Mouse (Mus musculus) cerebellum, adult 2 months (tissue): ENCODE data around the gene Cadm2.

Source experiments
- CTCF ChIP-seq: fragments of 200-500 bp; IDR thresholded peaks from 2 replicates; pipeline ENCODE4 v1.5.1; 2011; ENCODE audit warnings: low read depth, mild to moderate bottlenecking, control low read depth, low read length, moderate library complexity, borderline replicate concordance; ENCODE audit not compliant: insufficient read depth
- POLR2A ChIP-seq: fragments of 200-500 bp; IDR thresholded peaks from 2 replicates; pipeline ENCODE4 v1.6.1; 2011; ENCODE audit warnings: low read length, control low read depth, borderline replicate concordance; ENCODE audit not compliant: insufficient read depth

- no peak for TF ChIP-seq CTCF
- TF ChIP-seq POLR2A: no peak
Observed at GRCm38 (mm10) chr16:67575557-67575956, 45.2 kb downstream of the Cadm2 start.
